Comparison of ENCODE assay signal across 35 mouse cellular contexts in genomic region chr3:116637693-116638476, GRCm38 (mm10). TPM values are rescaled to one million over a fixed set of nuclear protein-coding genes. Genes with fewer than 3 reads are reported as not detected.
DNase-seq lines count a peak whose midpoint lies in the region; ATAC-seq and TF ChIP-seq lines count a peak whose summit lies in the region.
"Had no signal": no experiment of that assay in that cellular context is flagged by ENCODE, and none has a peak within 500 bp of the region (broad histone marks: within the 10 kb centered on the region; RNA-seq: fewer than 3 reads in every experiment).

No protein-coding gene starts in this region.

- intact Hi-C loops in gastrocnemius, adult 2 months (cut with DNase I), result no loop called here

- H3K4me3 ChIP-seq in gastrocnemius, adult 2 months, result no peak overlapping the region
- H3K4me3 ChIP-seq: embryonic facial prominence, embryonic 12.5 days; heart, embryonic 13.5 days; limb, embryonic 13.5 days; liver, embryonic 12.5 days; midbrain, embryonic 13.5 days; neural tube, embryonic 13.5 days had no signal

- DNase-seq in gastrocnemius, adult 2 months, result no peak
- no peak for DNase-seq in gastrocnemius, adult 8-10 months (ENCODE audit: low spot score in 2 of 2)
- peak; percentile 14 for DNase-seq in urinary bladder, postnatal 14 days (ENCODE audit: low spot score)
- DNase-seq in urinary bladder, postnatal 4 days (ENCODE audit: low spot score in 2 of 2), result no peak
- no peak for DNase-seq in right cerebral cortex, adult 18-20 months
- DNase-seq: adrenal gland, adult 8-10 months; cerebellum, adult 11 months; cerebellum, adult 9-10 months; cerebellum, postnatal 36 days; embryo, embryonic 11 days; gastrocnemius, postnatal 14 days; heart, adult 18-20 months; heart, postnatal 10 days; kidney, adult 8-10 months; liver, postnatal 0 days; lung, postnatal 4 days; right cerebral cortex, postnatal 25 days; thymus, adult 2 months; thymus, postnatal 36 days had no signal

- TF ChIP-seq CTCF in gastrocnemius, adult 2 months (IDR thresholded peaks at IDR 0.05), result no peak

- peak overlapping the region; percentile 78 for H3K27ac ChIP-seq in gastrocnemius, adult 2 months
- H3K27ac ChIP-seq: embryonic facial prominence, embryonic 12.5 days; heart, embryonic 13.5 days; hindbrain, embryonic 14.5 days; kidney, postnatal 0 days; limb, embryonic 13.5 days; liver, embryonic 12.5 days; midbrain, embryonic 13.5 days; neural tube, embryonic 13.5 days had no signal

- ATAC-seq in megakaryocyte, adult 5-6 weeks (ENCODE audit: poor library complexity, severe bottlenecking), result 0 out of 2 replicates have a peak, but pooled peaks have one; percentile 7
- ATAC-seq in cerebellum, adult (ENCODE audit: insufficient number of reproducible peaks, low FRiP score, low TSS enrichment), result no peak
- ATAC-seq: forebrain, embryonic 16.5 days; liver, embryonic 12.5 days; liver, postnatal 0 days; midbrain, embryonic 13.5 days had no signal

RNA-seq across cellular contexts. Expression of gene Trmt13, which starts 23.5 kb away (rescaled TPM):
- 1 to 10 TPM; 6.2 TPM for total RNA-seq in gastrocnemius, adult 2 months (2021)
- total RNA-seq in gastrocnemius, adult 8-10 months (2022), result 1 to 10 TPM; 2.6 to 5.3 (median 3.9) TPM
- 17.7 and 19.4 TPM in 2 replicates for total RNA-seq in megakaryocyte, adult 5-6 weeks (2015)
- 22.1 and 27.0 TPM in 2 replicates for total RNA-seq in megakaryocyte, adult 5-6 weeks (2017)

RNA-seq across cellular contexts. Expression of gene Mfsd14a, which starts 24.6 kb away (rescaled TPM):
- total RNA-seq in gastrocnemius, adult 2 months (2021), result 10 to 100 TPM; 11.7 to 12.8 TPM
- 10 to 100 TPM in 1 of 4 experiments, 1 to 10 TPM in 3; 7.2 to 11.9 (median 9.3) TPM for total RNA-seq in gastrocnemius, adult 8-10 months (2022)
- 82.7 and 88.5 TPM in 2 replicates for total RNA-seq in megakaryocyte, adult 5-6 weeks (2015)
- total RNA-seq in megakaryocyte, adult 5-6 weeks (2017), result 91.5 and 95.8 TPM in 2 replicates

RNA-seq across cellular contexts. Expression of gene Sass6, which starts 43.1 kb away (rescaled TPM):
- total RNA-seq in gastrocnemius, adult 2 months (2021), result 1 to 10 TPM; 1.8 to 3.5 TPM
- total RNA-seq in gastrocnemius, adult 8-10 months (2022), result 1 to 10 TPM; 1.4 to 2.9 (median 2.0) TPM
- total RNA-seq in megakaryocyte, adult 5-6 weeks (2015), result 33.6 and 36.1 TPM in 2 replicates
- 44.9 and 46.2 TPM in 2 replicates for total RNA-seq in megakaryocyte, adult 5-6 weeks (2017)

RNA-seq across cellular contexts. Expression of gene Gm43191, which starts 43.2 kb away (rescaled TPM):
- not detected for total RNA-seq in gastrocnemius, adult 2 months (2021)
- 1 to 10 TPM in 1 of 4 experiments, under 1 TPM in 1, not detected in 2; 0.88 to 1.6 TPM for total RNA-seq in gastrocnemius, adult 8-10 months (2022)
- total RNA-seq in megakaryocyte, adult 5-6 weeks (2015), result not detected in 2 replicates
- not detected in 2 replicates for total RNA-seq in megakaryocyte, adult 5-6 weeks (2017)
- total RNA-seq: adrenal gland, adult 8-10 months; G1E; gastrocnemius, postnatal 14 days; heart, adult 18-20 months; hematopoietic stem cell, adult 5-6 weeks; layer of hippocampus, postnatal 10 days; left cerebral cortex, postnatal 36 days; megakaryocyte-erythroid progenitor cell, adult 5-6 weeks had no signal

Comparison
In these comparisons a context has a peak if more than half of its experiments do, and no peak if none do; other contexts are left out.
1. RNA of gene Mfsd14a, which starts 24.6 kb away (total RNA-seq): 82.7 to 95.8 TPM in megakaryocyte, adult 5-6 weeks; 11.7 to 12.8 TPM in gastrocnemius, adult 2 months and 7.2 to 11.9 TPM in gastrocnemius, adult 8-10 months; every median in the first group is over 4 times any median in the second.
2. RNA of gene Sass6, which starts 43.1 kb away (total RNA-seq): 33.6 to 46.2 TPM in megakaryocyte, adult 5-6 weeks; 1.8 to 3.5 TPM in gastrocnemius, adult 2 months and 1.4 to 2.9 TPM in gastrocnemius, adult 8-10 months; every median in the first group is over 4 times any median in the second.